Mouse (Mus musculus) urinary bladder, postnatal 4 days (tissue): ENCODE results near the gene Rgs5.

Source experiments
- DNase-seq, 2 experiments: peaks; one replicate each; pipeline ENCODE4 v3.0.0; 2021 to 2022; ENCODE audit warnings: low spot score in 2 of 2

Rgs5 gene

DNA sequence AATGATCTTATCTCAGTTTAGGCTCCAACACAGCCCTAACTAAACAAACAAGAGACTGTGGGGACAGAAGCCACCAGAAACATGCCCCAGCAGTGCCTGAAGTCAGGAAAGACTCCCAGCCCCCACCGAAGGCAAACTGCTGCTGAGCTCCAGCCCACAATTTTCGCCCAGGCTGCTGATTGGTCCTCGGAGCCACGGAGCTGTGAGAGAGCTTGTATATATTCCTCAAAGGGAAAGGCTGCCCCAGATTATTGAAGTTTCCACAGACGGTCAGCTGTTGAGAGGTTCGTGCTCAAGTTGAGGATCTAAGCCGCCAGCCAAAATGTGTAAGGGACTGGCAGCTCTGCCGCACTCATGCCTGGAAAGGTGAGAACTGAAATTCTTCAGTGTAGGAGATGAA is at the start of gene Rgs5:
TSS of gene Rgs5 (plus strand) at position 246 of the 400 bp plus-strand sequence.
- DNase-seq, result peak in 1 of 2 experiments; percentile 18

DNA sequence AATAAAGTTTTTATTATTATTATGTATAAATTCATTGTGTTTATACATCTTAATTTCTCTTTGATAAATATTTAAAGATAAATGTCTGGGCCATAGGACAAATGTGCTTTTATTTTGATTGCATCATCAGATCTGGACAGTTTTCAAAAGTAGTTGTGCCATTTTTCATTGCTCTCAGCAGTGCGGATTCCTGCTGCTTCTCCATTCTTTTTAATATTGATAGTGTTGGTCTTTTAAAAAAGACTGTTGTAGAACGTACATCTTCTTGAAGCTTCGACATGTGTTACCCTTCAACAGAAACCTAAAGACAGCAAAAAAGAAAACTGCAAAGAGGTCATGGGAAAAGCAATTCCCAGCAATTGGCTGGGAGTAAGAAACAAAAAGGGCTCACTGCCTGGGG is 49.1 kb upstream of the Rgs5 start:
- no peak for DNase-seq

DNA sequence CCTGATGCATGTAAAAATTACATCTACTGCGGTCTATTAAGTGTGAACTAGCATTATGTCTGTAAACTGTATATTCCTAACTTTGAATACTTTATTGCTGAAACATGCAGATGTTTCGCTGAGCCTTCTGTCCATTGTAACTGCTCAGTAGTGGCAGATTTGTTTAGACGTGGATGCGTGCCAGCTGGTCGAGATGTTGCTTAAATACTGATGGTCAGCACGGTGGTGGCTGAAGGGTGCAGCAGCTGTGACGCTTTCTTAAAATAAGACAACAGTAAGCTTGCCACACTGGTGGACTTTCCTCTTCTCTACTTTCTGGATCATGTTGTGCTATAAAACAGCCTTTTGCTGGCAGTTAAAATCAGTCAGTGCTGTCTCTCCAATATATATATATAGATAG is 25.6 kb upstream of the Rgs5 start:
- no peak for DNase-seq

DNA sequence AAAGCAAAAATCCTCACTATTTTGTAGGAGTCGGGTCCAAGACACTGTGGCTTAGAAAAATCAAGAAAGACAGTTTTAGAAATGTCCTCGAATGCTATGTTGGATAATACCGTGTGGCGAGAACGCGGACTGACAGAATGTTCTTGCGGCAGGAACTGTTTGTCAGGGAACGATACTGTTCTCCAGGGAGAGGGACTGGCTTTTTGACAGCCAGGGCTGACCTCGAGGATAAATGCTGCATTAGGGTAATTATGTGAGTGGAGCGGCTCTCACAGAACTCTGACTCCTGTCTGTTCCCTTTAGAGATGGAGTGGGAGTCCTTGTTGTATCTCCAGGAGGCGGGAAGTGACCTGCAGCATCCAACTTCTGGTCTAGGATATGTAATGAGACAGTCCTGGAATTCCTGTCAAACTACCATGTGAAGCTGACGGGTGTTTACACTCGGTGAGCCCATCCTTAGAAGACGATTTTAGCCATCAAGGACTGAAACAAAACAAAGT is 18.0 kb upstream of the Rgs5 start:
- no peak for DNase-seq

- DNase-seq, result no peak
Measured at GRCm38 (mm10) chr1:169644884-169645653, 10.2 kb upstream of the Rgs5 start.

DNA sequence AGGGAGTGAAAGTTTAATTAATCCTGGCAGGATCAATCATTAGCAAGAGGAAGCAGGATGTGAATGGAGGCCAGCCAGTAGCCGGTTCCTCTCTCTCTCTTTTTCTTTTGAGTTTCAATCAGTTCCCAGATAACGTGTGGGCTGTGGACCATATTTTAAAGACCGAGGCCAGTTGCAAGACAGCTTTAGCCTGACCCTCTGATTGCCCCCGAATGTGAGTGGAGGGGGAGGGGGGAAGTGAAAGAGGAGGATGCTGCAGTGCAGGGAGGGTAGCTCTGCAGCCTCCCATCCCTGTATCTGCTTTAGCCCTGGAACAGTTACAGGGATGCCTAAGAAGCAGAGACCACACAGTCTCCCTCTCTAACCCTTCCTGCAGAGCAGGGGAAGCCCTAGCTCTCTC is 4.2 kb downstream of the Rgs5 start:
- DNase-seq, result no peak

- DNase-seq, result no peak
Measured at GRCm38 (mm10) chr1:169667328-169667727, 12.0 kb downstream of the Rgs5 start.

DNA sequence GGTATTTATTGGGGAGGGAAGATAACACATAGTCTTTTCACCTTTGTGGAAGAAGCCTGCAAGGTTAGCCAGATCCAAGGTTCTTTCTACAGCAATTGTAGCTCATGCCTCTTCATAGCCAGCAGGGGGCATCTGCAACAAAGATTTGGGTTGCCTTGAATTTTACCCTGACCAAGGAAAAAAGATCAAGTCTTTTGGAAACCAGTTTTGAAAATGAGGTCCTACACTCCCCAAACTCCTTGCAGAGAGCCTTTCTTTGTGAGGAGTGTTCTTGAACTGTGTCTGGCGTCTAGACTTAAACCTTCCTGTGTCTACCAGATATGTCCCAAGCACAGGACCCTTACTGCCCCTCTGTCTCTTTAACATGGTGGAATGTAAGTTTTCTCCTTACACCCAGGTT is 15.4 kb downstream of the Rgs5 start:
- no peak for DNase-seq

DNA sequence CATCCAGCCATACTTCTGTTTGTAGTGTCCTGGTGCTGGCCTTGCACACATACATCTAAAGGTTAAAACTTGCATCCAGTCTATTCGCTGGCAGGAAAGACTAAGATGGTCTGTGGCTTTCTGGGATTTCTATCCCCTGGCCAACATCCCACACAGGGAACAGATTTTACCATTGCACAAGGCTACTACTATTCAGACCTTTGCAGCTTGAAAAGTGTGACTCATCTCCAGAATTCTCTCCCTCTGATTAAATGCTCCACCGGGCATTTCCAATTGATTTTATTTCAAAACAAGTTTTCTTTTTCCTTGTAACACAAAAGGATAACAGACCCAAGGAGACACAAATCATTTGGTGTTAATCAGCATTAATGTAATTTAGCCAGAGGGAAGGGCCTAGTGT is 16.5 kb downstream of the Rgs5 start:
- no peak for DNase-seq

GRCm38 (mm10) chr1:169672272-169672671 is 17.0 kb downstream of the Rgs5 start:
- no peak for DNase-seq

GRCm38 (mm10) chr1:169674116-169674515 is 18.8 kb downstream of the Rgs5 start:
- DNase-seq, result no peak

DNA sequence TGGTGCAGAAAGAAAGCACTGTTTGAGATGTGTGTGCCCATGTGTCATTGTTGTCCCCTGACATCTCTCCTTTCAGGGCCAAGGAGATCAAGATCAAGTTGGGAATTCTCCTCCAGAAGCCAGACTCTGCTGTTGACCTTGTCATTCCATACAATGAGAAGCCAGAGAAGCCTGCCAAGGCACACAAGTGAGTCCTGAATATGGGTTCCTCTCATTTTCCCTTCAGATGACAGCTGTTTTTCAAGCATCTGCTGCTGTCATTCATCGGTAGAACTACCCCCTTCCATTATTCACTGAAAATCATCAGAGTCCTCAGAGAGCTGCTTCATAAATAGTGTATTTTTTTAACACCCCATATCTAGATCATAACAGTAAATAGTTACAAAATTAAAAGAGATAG is 21.4 kb downstream of the Rgs5 start:
- DNase-seq, result no peak

GRCm38 (mm10) chr1:169680455-169681208 is 25.3 kb downstream of the Rgs5 start:
- DNase-seq, result no peak

DNA sequence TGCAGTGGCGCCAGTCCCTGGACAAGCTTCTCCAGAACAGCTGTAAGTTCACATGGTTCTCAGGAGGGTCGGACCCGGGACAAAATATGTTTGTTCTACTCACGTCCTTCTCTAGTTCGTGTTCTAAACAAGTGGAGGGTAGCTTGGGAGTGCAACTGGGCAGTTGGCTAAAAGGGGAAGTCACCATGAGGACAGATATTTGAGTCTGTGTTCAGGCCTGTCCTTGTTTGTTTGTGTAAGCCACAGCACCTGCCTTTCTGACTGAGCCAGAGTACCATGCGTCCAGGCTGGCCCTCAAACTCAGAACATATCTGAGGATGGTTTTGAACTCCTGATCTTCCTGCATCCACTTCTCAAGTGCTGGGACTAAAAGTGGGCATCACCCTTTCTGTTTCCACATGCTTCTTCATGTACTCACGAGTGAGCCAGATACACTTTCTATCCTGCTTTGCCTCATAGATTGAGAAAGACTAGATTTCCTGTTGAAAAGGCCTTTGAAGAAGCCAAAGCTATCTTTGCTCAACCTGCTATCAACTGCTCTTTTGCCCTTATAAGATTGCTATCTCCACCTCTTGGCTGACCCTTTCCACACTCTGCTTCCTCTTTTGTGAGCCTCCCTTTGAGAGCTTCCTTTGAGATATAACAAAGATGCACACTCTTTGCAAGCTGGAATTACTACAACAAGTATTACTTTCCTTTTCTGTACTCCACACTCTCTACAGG is 27.6 kb downstream of the Rgs5 start:
- no peak for DNase-seq

GRCm38 (mm10) chr1:169685257-169685656 is 30.0 kb downstream of the Rgs5 start:
- no peak for DNase-seq

GRCm38 (mm10) chr1:169693040-169693439 is 37.7 kb downstream of the Rgs5 start:
- DNase-seq, result no peak

DNA sequence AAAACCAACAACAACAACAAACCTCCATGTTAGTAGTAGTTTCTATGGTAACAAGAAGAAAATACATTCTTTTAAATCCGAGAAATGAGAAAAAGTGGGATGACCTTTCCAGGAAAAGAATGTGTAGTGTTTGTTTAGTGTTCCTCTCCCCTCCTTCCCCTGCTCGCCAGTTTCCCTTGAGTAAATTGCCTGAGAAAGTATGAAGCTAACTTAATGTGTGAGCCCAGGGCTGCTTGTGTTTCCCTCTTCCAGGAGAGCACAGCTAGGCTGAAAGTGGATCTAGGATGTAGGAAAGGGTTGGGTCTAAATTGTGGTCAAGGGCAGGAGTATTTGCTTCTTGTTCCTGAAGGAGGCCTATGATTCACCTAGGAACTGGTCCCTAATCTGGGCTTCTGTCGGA is 38.2 kb downstream of the Rgs5 start:
- no peak for DNase-seq

- no peak for DNase-seq
Measured at GRCm38 (mm10) chr1:169695356-169695755, 40.1 kb downstream of the Rgs5 start.

- no peak for DNase-seq
Measured at GRCm38 (mm10) chr1:169697236-169697635, 41.9 kb downstream of the Rgs5 start.

DNA sequence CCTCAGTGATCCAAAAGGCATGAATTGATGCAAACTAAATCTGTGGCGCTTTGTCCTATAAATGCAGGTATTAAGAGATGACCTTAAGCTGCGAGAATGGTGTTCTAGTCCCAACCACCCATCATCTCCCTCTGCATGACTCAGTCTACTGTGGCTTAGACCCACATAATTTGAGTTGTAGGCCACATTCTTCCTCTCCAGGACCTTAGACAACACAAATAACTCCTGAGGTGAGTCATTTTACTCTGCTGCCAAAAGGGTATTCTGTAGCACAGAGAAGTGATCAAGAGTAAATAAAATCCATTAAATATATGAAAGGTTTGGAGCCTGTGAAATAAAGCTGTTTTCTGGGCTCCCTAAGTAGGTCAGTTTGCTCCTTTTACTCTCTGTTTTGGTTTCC is 43.9 kb downstream of the Rgs5 start:
- DNase-seq, result no peak

DNA sequence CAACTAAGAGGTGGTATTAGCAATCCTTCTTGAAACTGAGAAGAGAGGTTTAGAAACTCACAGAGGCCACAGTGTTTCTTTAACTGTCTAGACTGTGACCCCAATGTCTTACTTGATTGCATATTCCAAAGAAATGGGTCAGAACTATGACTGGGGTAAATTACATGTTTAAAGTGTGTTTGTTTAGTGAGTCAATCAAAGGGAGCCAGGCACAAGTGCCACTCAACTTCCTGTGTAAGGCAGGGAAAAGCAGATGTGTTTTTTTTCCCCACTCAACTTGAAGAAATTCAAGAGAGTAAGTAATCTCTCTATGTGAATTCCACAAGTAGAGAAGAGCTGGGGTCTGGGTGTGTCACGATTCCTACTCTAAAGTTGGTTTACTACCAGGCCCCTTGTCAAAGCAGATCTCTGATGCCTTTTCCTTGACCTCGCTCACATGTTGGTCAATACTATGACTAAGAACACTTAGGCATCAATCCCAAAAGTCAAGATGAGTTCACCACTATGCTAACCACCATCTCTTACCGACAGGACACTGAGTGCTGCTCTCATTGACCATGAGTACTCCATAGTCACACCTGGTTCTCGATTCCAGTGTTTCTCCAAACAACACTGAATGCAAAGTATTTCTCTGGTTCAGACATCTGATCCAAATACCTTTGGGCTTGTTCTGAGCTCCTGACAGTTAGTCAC is 49.2 kb downstream of the Rgs5 start:
- no peak for DNase-seq

DNA sequence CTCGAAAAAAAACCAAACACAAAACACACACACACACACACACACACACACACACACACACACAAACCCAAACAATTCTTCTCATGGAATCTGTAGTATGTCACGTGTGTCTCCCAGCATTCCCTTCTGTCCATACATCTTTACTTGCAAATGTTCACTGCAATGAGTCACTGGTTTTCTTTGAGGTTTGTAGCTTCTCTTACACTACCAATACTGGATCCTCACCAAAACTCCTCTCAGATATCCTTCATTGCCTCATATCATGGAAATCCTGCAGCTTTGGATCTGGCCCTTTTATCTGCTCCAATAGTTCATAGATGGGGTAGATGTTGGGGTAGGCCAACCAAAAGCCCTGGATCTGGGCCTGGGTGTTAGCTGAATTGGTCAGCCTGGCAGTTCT is 66.5 kb downstream of the Rgs5 start:
- DNase-seq, result no peak
